Mouse (Mus musculus) forebrain, embryonic 14.5 days (tissue): ENCODE results near the gene Rap1gap2. TPM values are rescaled to one million over a fixed set of nuclear protein-coding genes. Genes with fewer than 3 reads are reported as not detected.

Experiments
- ATAC-seq: fragments of 200-750 bp; cut with Nextera tagmentation; 2 replicates; pipeline ENCODE4 v1.8.0; 2017; ENCODE audit warnings: mild to moderate bottlenecking, moderate library complexity
- DNase-seq: peaks from one replicate; pipeline ENCODE4 v3.0.0-alpha.2; 2015; ENCODE audit warnings: low spot score
- H3K27ac ChIP-seq: fragments of 300-500 bp; sonication (generic); 2 replicates; pipeline ENCODE4 v1.5.1; 2014; ENCODE audit warnings: low read depth, mild to moderate bottlenecking, control low read depth, low read length, moderate library complexity
- H3K27me3 ChIP-seq: fragments of 300-500 bp; sonication (generic); replicated peaks from 2 replicates; pipeline ENCODE4 v1.6.1; 2014; ENCODE audit warnings: low read length, control low read depth, mixed read lengths; ENCODE audit not compliant: control insufficient read depth, insufficient read depth
- H3K36me3 ChIP-seq: fragments of 300-500 bp; sonication (generic); 2 replicates; pipeline ENCODE4 v1.6.1; 2014; ENCODE audit warnings: low read length, control low read depth; ENCODE audit not compliant: control insufficient read depth, insufficient read depth
- H3K4me1 ChIP-seq: fragments of 300-500 bp; sonication (generic); 2 replicates; pipeline ENCODE4 v1.6.1; 2014; ENCODE audit warnings: antibody characterized with exemption, low read length, control low read depth; ENCODE audit not compliant: control insufficient read depth, insufficient read depth
- H3K4me2 ChIP-seq: fragments of 300-500 bp; sonication (generic); 2 replicates; pipeline ENCODE4 v1.6.1; 2014; ENCODE audit warnings: mild to moderate bottlenecking, control low read depth, low read length
- H3K4me3 ChIP-seq: fragments of 300-500 bp; sonication (generic); 2 replicates; pipeline ENCODE4 v1.5.1; 2014; ENCODE audit warnings: low read depth, low read length, control low read depth
- H3K9ac ChIP-seq: fragments of 300-500 bp; sonication (generic); 2 replicates; pipeline ENCODE4 v1.6.1; 2014; ENCODE audit warnings: mild to moderate bottlenecking, low read length, control low read depth, moderate library complexity
- H3K9me3 ChIP-seq: fragments of 300-500 bp; sonication (generic); replicated peaks from 2 replicates; pipeline ENCODE4 v1.6.1; 2016; ENCODE audit warnings: low read length, control low read depth, mixed read lengths; ENCODE audit not compliant: control insufficient read depth
- WGBS: fragments of 180-500 bp; shearing (Covaris S2); extraction: QIAGEN DNeasy Blood & Tissue Kit; methylation state at CpG from one replicate; pipeline ENCODE4 v1.1.7; 2014; 5-methylcytosine and 5-hydroxymethylcytosine counted together
- polyA plus RNA-seq: library from polyadenylated mRNA; unstranded; fragments of >200 nt; fragmentation: Nextera tagmentation; extraction: Ambion mirVana; gene quantifications from 2 replicates; pipeline ENCODE4 v1.2.1, GENCODE M21; 2014

The Rap1gap2 gene
- polyA plus RNA-seq, 1 experiment from 2014 or later = 5.1 TPM

- peaks cover 17% of the 10 kb centered on the region for H3K27me3 ChIP-seq
- ATAC-seq = no peak
- H3K4me2 ChIP-seq = peak overlapping the region; percentile 4; the same call in 1 of the 2 replicates
- H3K9me3 ChIP-seq = no peaks in the 10 kb centered on the region
- peaks cover 5% of the 10 kb centered on the region for H3K4me1 ChIP-seq
- no peak overlapping the region for H3K27ac ChIP-seq
- DNase-seq = peak; percentile 44
- no peak overlapping the region; the same call in 1 of the 2 replicates for H3K9ac ChIP-seq
- H3K4me3 ChIP-seq = no peak overlapping the region
- WGBS = 20% methylated on average over 18 of the region's 18 CpGs
- H3K36me3 ChIP-seq = no peaks in the 10 kb centered on the region
Observed at GRCm38 (mm10) chr11:74526180-74527158, 84.2 kb downstream of the Rap1gap2 start.

GRCm38 (mm10) chr11:74525605-74526004, 85.1 kb downstream of the Rap1gap2 start:
- Histone ChIP-seq H3K9ac (no peak overlapping the region), H3K36me3 (no peaks in the 10 kb centered on the region), H3K4me2 (no peak overlapping the region), H3K4me1 (peaks cover 9% of the 10 kb centered on the region), H3K4me3 (no peak overlapping the region), H3K9me3 (no peaks in the 10 kb centered on the region), H3K27ac (no peak overlapping the region), H3K27me3 (peaks cover 20% of the 10 kb centered on the region)
- 61% methylated on average over 9 of the region's 9 CpGs for WGBS
- DNase-seq = no peak
- ATAC-seq = no peak

GRCm38 (mm10) chr11:74525205-74525604, 85.5 kb downstream of the Rap1gap2 start:
- Histone ChIP-seq H3K27ac (no peak overlapping the region), H3K4me3 (no peak overlapping the region), H3K36me3 (no peaks in the 10 kb centered on the region), H3K9me3 (no peaks in the 10 kb centered on the region), H3K9ac (no peak overlapping the region), H3K4me1 (peaks cover 9% of the 10 kb centered on the region), H3K27me3 (peaks cover 20% of the 10 kb centered on the region), H3K4me2 (no peak overlapping the region)
- DNase-seq = no peak
- no peak for ATAC-seq
- 86% methylated on average over 7 of the region's 7 CpGs for WGBS

GRCm38 (mm10) chr11:74524050-74524965, 86.4 kb downstream of the Rap1gap2 start:
- Histone ChIP-seq H3K4me1 (peaks cover 9% of the 10 kb centered on the region), H3K27ac (no peak overlapping the region), H3K9ac (no peak overlapping the region), H3K4me2 (no peak overlapping the region), H3K4me3 (no peak overlapping the region), H3K36me3 (no peaks in the 10 kb centered on the region), H3K9me3 (no peaks in the 10 kb centered on the region), H3K27me3 (peaks cover 20% of the 10 kb centered on the region)
- DNase-seq (no peak), ATAC-seq (no peak)
- 57% methylated on average over 9 of the region's 9 CpGs for WGBS

GRCm38 (mm10) chr11:74523210-74523951, 87.3 kb downstream of the Rap1gap2 start:
- Histone ChIP-seq H3K4me3 (peak overlapping the region; percentile 59), H3K9ac (peak overlapping the region; percentile 67), H3K9me3 (no peaks in the 10 kb centered on the region), H3K4me2 (peak overlapping the region; percentile 97), H3K27ac (no peak overlapping the region), H3K36me3 (no peaks in the 10 kb centered on the region), H3K27me3 (peaks cover 20% of the 10 kb centered on the region), H3K4me1 (peaks cover 9% of the 10 kb centered on the region)
- ATAC-seq = peak; percentile 3; the same call in 1 of the 2 replicates
- 4% methylated on average over 30 of the region's 30 CpGs for WGBS
- DNase-seq = no peak

GRCm38 (mm10) chr11:74522487-74523209, 88.1 kb downstream of the Rap1gap2 start:
- peaks cover 9% of the 10 kb centered on the region for H3K4me1 ChIP-seq
- H3K36me3 ChIP-seq = no peaks in the 10 kb centered on the region
- ATAC-seq (peak; percentile 76), DNase-seq (peak; percentile 54)
- peak overlapping the region; percentile 67 for H3K9ac ChIP-seq
- H3K27me3 ChIP-seq = peaks cover 20% of the 10 kb centered on the region
- WGBS = under 1% methylated on average over 73 of the region's 87 CpGs
- no peak overlapping the region for H3K27ac ChIP-seq
- H3K9me3 ChIP-seq = no peaks in the 10 kb centered on the region
- H3K4me3 ChIP-seq = peak overlapping the region; percentile 59
- peak overlapping the region; percentile 97 for H3K4me2 ChIP-seq

- peak overlapping the region; percentile 97 for H3K4me2 ChIP-seq
- under 1% methylated on average over 29 of the region's 29 CpGs for WGBS
- H3K27ac ChIP-seq = no peak overlapping the region
- H3K9me3 ChIP-seq = no peaks in the 10 kb centered on the region
- H3K36me3 ChIP-seq = no peaks in the 10 kb centered on the region
- H3K4me3 ChIP-seq = peak overlapping the region; percentile 59
- DNase-seq (peak; percentile 58), ATAC-seq (peak; percentile 40; the same call in 1 of the 2 replicates)
- peak overlapping the region; percentile 67 for H3K9ac ChIP-seq
- peaks cover 20% of the 10 kb centered on the region for H3K27me3 ChIP-seq
- peaks cover 9% of the 10 kb centered on the region for H3K4me1 ChIP-seq
Observed at GRCm38 (mm10) chr11:74521981-74522486, 88.7 kb downstream of the Rap1gap2 start.
